Mouse (Mus musculus) lung, adult 2 months (tissue): ENCODE data around the gene Castor1.

ENCODE experiments used
- CTCF ChIP-seq: fragments of 200-500 bp; IDR thresholded peaks from 2 replicates; pipeline ENCODE4 v1.5.1; 2011; ENCODE audit warnings: mild to moderate bottlenecking, low read length, control low read depth; ENCODE audit not compliant: insufficient read depth
- POLR2A ChIP-seq: fragments of 200-500 bp; IDR thresholded peaks from 2 replicates; pipeline ENCODE4 v1.6.1; 2011; ENCODE audit warnings: low read depth, mild to moderate bottlenecking, control low read depth, low read length, borderline replicate concordance; ENCODE audit errors: extremely low read depth

- peak; percentile 98 for TF ChIP-seq CTCF
- TF ChIP-seq POLR2A = no peak
These were observed 40.6 kb downstream of the Castor1 start for GRCm38 (mm10) chr11:4258657-4259082.
